Mouse (Mus musculus) limb, embryonic 15.5 days (tissue): ENCODE measurements around the gene Ccm2l. TPM values are rescaled to one million over a fixed set of nuclear protein-coding genes. Genes with fewer than 3 reads are reported as not detected.

ENCODE experiments used
- ATAC-seq: fragments of 200-750 bp; cut with Nextera tagmentation; 2 replicates; pipeline ENCODE4 v1.8.0; 2017; ENCODE audit warnings: low read depth, moderate TSS enrichment; ENCODE audit not compliant: insufficient number of reproducible peaks, low FRiP score, low TSS enrichment
- H3K27ac ChIP-seq: fragments of 300-500 bp; sonication (generic); 2 replicates; pipeline ENCODE4 v1.5.1; 2015; ENCODE audit warnings: moderate library complexity, mild to moderate bottlenecking, inconsistent platforms
- H3K27me3 ChIP-seq: fragments of 300-500 bp; sonication (generic); 2 replicates; pipeline ENCODE4 v1.6.1; 2015; ENCODE audit warnings: inconsistent platforms
- H3K36me3 ChIP-seq: fragments of 300-500 bp; sonication (generic); 2 replicates; pipeline ENCODE4 v1.6.1; 2015; ENCODE audit warnings: inconsistent platforms
- H3K4me1 ChIP-seq: fragments of 300-500 bp; sonication (generic); 2 replicates; pipeline ENCODE4 v1.6.1; 2015; ENCODE audit warnings: inconsistent platforms
- H3K4me2 ChIP-seq: fragments of 300-500 bp; sonication (generic); 2 replicates; pipeline ENCODE4 v1.6.1; 2015; ENCODE audit warnings: mild to moderate bottlenecking, inconsistent platforms
- H3K4me3 ChIP-seq: fragments of 300-500 bp; sonication (generic); 2 replicates; pipeline ENCODE4 v1.5.1; 2015; ENCODE audit warnings: mild to moderate bottlenecking, inconsistent platforms
- H3K9ac ChIP-seq: fragments of 300-500 bp; sonication (generic); 2 replicates; pipeline ENCODE4 v1.6.1; 2015; ENCODE audit warnings: inconsistent platforms
- H3K9me3 ChIP-seq: fragments of 300-500 bp; sonication (generic); 2 replicates; pipeline ENCODE4 v1.6.1; 2016; ENCODE audit warnings: inconsistent platforms
- WGBS: fragments of 180-500 bp; shearing (Covaris S2); methylation state at CpG from one replicate; pipeline ENCODE4 v1.1.7; 2015; 5-methylcytosine and 5-hydroxymethylcytosine counted together
- polyA plus RNA-seq: library from polyadenylated mRNA; unstranded; fragments of >200 nt; fragmentation: Nextera tagmentation; extraction: Ambion mirVana; gene quantifications from 2 replicates; pipeline ENCODE4 v1.2.1, GENCODE M21; 2015

Gene Ccm2l
- polyA plus RNA-seq, 1 experiment from 2014 or later = 1.8 TPM

GRCm38 (mm10) chr2:153081866-153082265 lies 16.1 kb downstream of the Ccm2l start:
- H3K27me3 ChIP-seq = peaks cover 6% of the 10 kb centered on the region; the same call in 1 of the 2 replicates
- no peak for ATAC-seq
- no peak overlapping the region for H3K4me2 ChIP-seq
- H3K9me3 ChIP-seq = no peaks in the 10 kb centered on the region
- H3K9ac ChIP-seq = no peak overlapping the region
- H3K27ac ChIP-seq = no peak overlapping the region
- no peaks in the 10 kb centered on the region for H3K4me1 ChIP-seq
- no peaks in the 10 kb centered on the region for H3K36me3 ChIP-seq
- WGBS = 79% methylated on average over 6 of the region's 6 CpGs
- H3K4me3 ChIP-seq = no peak overlapping the region

- Histone ChIP-seq H3K9me3 (no peaks in the 10 kb centered on the region), H3K27me3 (0 out of 2 replicates have a peak, but pooled peaks cover 3% of the 10 kb centered on the region), H3K4me3 (no peak overlapping the region), H3K27ac (no peak overlapping the region), H3K9ac (no peak overlapping the region), H3K4me2 (no peak overlapping the region), H3K36me3 (no peaks in the 10 kb centered on the region), H3K4me1 (no peaks in the 10 kb centered on the region)
- no peak for ATAC-seq
- WGBS = 78% methylated on average over 8 of the region's 8 CpGs
Measured at GRCm38 (mm10) chr2:153083275-153083674, 17.5 kb downstream of the Ccm2l start.

GRCm38 (mm10) chr2:153083824-153084223 lies 18.1 kb downstream of the Ccm2l start:
- H3K36me3 ChIP-seq = no peaks in the 10 kb centered on the region

GRCm38 (mm10) chr2:153084261-153084976 lies 18.7 kb downstream of the Ccm2l start:
- Histone ChIP-seq H3K9me3 (no peaks in the 10 kb centered on the region), H3K4me2 (no peak overlapping the region), H3K4me1 (no peaks in the 10 kb centered on the region), H3K27me3 (no peaks in the 10 kb centered on the region), H3K27ac (no peak overlapping the region), H3K9ac (no peak overlapping the region), H3K36me3 (no peaks in the 10 kb centered on the region), H3K4me3 (no peak overlapping the region)
- ATAC-seq = no peak
- WGBS = 61% methylated on average over 7 of the region's 7 CpGs

More at GRCm38 (mm10) chr2:153083824-153084223, 18.1 kb downstream of the Ccm2l start:
- no peak overlapping the region for H3K4me2 ChIP-seq
- no peak overlapping the region for H3K27ac ChIP-seq
- H3K9ac ChIP-seq = no peak overlapping the region
- no peak overlapping the region for H3K4me3 ChIP-seq
- ATAC-seq = no peak
- WGBS = 78% methylated on average over 4 of the region's 4 CpGs
- H3K27me3 ChIP-seq = no peaks in the 10 kb centered on the region
- no peaks in the 10 kb centered on the region for H3K9me3 ChIP-seq
- no peaks in the 10 kb centered on the region for H3K4me1 ChIP-seq

GRCm38 (mm10) chr2:153085556-153085955 lies 19.8 kb downstream of the Ccm2l start:
- ATAC-seq = no peak
- H3K27ac ChIP-seq = no peak overlapping the region
- no peak overlapping the region for H3K9ac ChIP-seq
- H3K4me3 ChIP-seq = no peak overlapping the region
- no peaks in the 10 kb centered on the region for H3K4me1 ChIP-seq
- H3K27me3 ChIP-seq = no peaks in the 10 kb centered on the region
- 83% methylated on average over 6 of the region's 6 CpGs for WGBS
- H3K4me2 ChIP-seq = no peak overlapping the region
- H3K36me3 ChIP-seq = no peaks in the 10 kb centered on the region
- H3K9me3 ChIP-seq = no peaks in the 10 kb centered on the region

GRCm38 (mm10) chr2:153086166-153086565 lies 20.4 kb downstream of the Ccm2l start:
- ATAC-seq = no peak
- Histone ChIP-seq H3K27me3 (no peaks in the 10 kb centered on the region), H3K27ac (no peak overlapping the region), H3K9me3 (no peaks in the 10 kb centered on the region), H3K36me3 (no peaks in the 10 kb centered on the region), H3K4me2 (no peak overlapping the region), H3K4me1 (no peaks in the 10 kb centered on the region), H3K4me3 (no peak overlapping the region), H3K9ac (no peak overlapping the region)
- 84% methylated on average over 4 of the region's 4 CpGs for WGBS

GRCm38 (mm10) chr2:153087091-153087490 lies 21.3 kb downstream of the Ccm2l start:
- H3K9ac ChIP-seq = no peak overlapping the region
- ATAC-seq = no peak
- H3K27me3 ChIP-seq = no peaks in the 10 kb centered on the region
- H3K36me3 ChIP-seq = no peaks in the 10 kb centered on the region
- no peak overlapping the region for H3K4me3 ChIP-seq
- no peak overlapping the region for H3K27ac ChIP-seq
- no peaks in the 10 kb centered on the region for H3K4me1 ChIP-seq
- H3K9me3 ChIP-seq = no peaks in the 10 kb centered on the region
- WGBS = 84% methylated on average over 10 of the region's 10 CpGs
- no peak overlapping the region for H3K4me2 ChIP-seq

- Histone ChIP-seq H3K27me3 (no peaks in the 10 kb centered on the region), H3K4me3 (no peak overlapping the region), H3K9ac (no peak overlapping the region), H3K27ac (no peak overlapping the region), H3K36me3 (no peaks in the 10 kb centered on the region), H3K9me3 (no peaks in the 10 kb centered on the region), H3K4me2 (no peak overlapping the region), H3K4me1 (no peaks in the 10 kb centered on the region)
- 45% methylated on average over 2 of the region's 2 CpGs for WGBS
- ATAC-seq = no peak
Measured at GRCm38 (mm10) chr2:153089316-153089715, 23.6 kb downstream of the Ccm2l start.

GRCm38 (mm10) chr2:153090551-153091165 lies 24.9 kb downstream of the Ccm2l start:
- Histone ChIP-seq H3K27me3 (no peaks in the 10 kb centered on the region), H3K4me1 (no peaks in the 10 kb centered on the region), H3K4me2 (no peak overlapping the region), H3K9me3 (no peaks in the 10 kb centered on the region), H3K27ac (no peak overlapping the region), H3K9ac (no peak overlapping the region), H3K36me3 (no peaks in the 10 kb centered on the region), H3K4me3 (no peak overlapping the region)
- WGBS = 33% methylated on average over 10 of the region's 10 CpGs
- no peak for ATAC-seq

- Histone ChIP-seq H3K9me3 (no peaks in the 10 kb centered on the region), H3K4me2 (peak overlapping the region; percentile 81), H3K27ac (no peak overlapping the region), H3K4me3 (peak overlapping the region; percentile 44), H3K36me3 (no peaks in the 10 kb centered on the region), H3K27me3 (peaks cover 66% of the 10 kb centered on the region), H3K9ac (no peak overlapping the region), H3K4me1 (peaks cover 8% of the 10 kb centered on the region)
- 32% methylated on average over 23 of the region's 23 CpGs for WGBS
- 0 out of 2 replicates have a peak, but pooled peaks have one; percentile 40 for ATAC-seq
Measured at GRCm38 (mm10) chr2:153107046-153107766, 41.5 kb downstream of the Ccm2l start.

- peak overlapping the region; percentile 81 for H3K4me2 ChIP-seq
- H3K9me3 ChIP-seq = no peaks in the 10 kb centered on the region
- 2% methylated on average over 15 of the region's 15 CpGs for WGBS
- peaks cover 8% of the 10 kb centered on the region for H3K4me1 ChIP-seq
- peaks cover 69% of the 10 kb centered on the region for H3K27me3 ChIP-seq
- no peak overlapping the region for H3K27ac ChIP-seq
- no peaks in the 10 kb centered on the region for H3K36me3 ChIP-seq
- ATAC-seq = no peak
- peak overlapping the region; percentile 44 for H3K4me3 ChIP-seq
- H3K9ac ChIP-seq = no peak overlapping the region
Measured at GRCm38 (mm10) chr2:153107802-153108201, 42.0 kb downstream of the Ccm2l start.
